Mouse (Mus musculus) left cerebral cortex, adult 9 months (tissue): ENCODE measurements around the gene Med23.

Experiments
- DNase-seq, 2 experiments: peaks; one replicate each; pipeline ENCODE4 v3.0.0; 2022; ENCODE audit warnings: low spot score in 2 of 2

The Med23 gene

GRCm38 (mm10) chr10:24961112-24961511 lies 91.3 kb downstream of the Med23 start:
- DNase-seq = no peak

GRCm38 (mm10) chr10:24961889-24962288 lies 92.1 kb downstream of the Med23 start:
- no peak for DNase-seq
